Mouse (Mus musculus) inflammation-experienced regulatory T-cells, adult 6 months (primary cell): Measurements from ENCODE around the gene Riox2. TPM values are rescaled to one million over a fixed set of nuclear protein-coding genes. Genes with fewer than 3 reads are reported as not detected.

Experiments
- ATAC-seq: one replicate; pipeline ENCODE4 v1.8.0; 2017
- polyA plus RNA-seq, 3 experiments: library from polyadenylated mRNA; unstranded; fragments of 100-300 nt; shearing (Covaris generic); gene quantifications; one replicate each; pipeline ENCODE4 v1.2.1; 2017

The Riox2 gene
- polyA plus RNA-seq = 100 to 1,000 TPM in 2 of 3 experiments, 10 to 100 TPM in 1; 93.1 to 105 (median 101) TPM

DNA sequence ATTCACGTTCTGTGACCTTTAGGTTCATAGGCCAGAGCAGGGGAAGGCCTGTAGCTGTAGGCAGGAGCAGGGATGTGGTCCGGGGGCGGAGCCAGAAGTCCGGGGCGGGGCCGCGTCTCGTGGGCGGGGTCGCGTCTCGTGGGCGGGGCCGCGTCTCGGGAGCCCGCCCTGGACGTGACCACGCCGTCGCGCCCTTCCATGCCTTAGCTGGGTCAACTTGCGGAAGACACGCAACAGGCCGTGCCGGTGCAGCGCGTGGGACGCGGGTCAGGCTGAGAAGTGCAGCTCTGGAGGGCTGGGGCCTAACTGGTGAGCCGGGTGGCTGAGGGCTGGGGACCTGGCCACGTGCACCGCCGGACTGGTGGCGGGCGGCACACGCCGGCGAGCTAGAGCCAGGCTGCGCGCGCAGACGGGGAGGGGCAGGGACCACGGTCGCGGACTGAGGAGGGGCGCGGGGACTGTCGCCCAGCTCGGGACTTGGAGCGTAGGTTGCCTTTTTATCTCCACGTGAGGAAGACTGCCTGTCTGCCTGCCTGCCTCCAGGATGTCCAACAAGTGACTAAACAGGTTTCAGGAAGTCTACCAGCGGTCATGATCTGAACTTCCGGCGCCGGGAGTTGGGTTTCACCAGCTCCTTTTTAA, at the start of gene Riox2:
Gene Riox2, plus strand, starts transcription at position 139 of the 642 bp plus-strand sequence.
- peak; percentile 62 for ATAC-seq

GRCm38 (mm10) chr16:59427960-59428359, 43.6 kb upstream of the Riox2 start:
- ATAC-seq = no peak

- ATAC-seq = no peak
These were observed 38.4 kb upstream of the Riox2 start for GRCm38 (mm10) chr16:59433181-59433580.

- ATAC-seq = no peak
These were observed 26.6 kb upstream of the Riox2 start for GRCm38 (mm10) chr16:59444880-59445559.

GRCm38 (mm10) chr16:59448181-59448580, 23.4 kb upstream of the Riox2 start:
- no peak for ATAC-seq

DNA sequence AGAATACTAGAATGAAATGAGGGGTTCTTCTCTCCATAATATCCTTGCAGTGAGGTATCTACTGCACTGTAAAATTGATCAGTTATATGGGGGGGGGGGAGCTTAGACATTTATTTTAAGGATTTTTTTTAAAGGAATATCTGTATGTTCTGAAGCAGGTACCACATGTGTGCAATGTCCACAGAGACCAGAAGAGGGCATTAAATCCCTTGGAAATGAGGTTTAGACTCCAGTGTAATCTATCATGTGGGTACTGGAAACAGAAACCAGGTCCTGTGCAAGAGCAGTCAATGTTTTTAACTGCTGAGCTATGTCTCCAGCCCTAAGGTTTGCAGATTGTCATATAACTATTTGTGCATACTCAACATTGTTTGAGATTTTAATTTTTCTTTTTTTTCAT, 22.5 kb upstream of the Riox2 start:
- ATAC-seq = no peak

GRCm38 (mm10) chr16:59451813-59452212, 19.8 kb upstream of the Riox2 start:
- ATAC-seq = no peak

GRCm38 (mm10) chr16:59459259-59459861, 12.2 kb upstream of the Riox2 start:
- ATAC-seq = peak; percentile 88

DNA sequence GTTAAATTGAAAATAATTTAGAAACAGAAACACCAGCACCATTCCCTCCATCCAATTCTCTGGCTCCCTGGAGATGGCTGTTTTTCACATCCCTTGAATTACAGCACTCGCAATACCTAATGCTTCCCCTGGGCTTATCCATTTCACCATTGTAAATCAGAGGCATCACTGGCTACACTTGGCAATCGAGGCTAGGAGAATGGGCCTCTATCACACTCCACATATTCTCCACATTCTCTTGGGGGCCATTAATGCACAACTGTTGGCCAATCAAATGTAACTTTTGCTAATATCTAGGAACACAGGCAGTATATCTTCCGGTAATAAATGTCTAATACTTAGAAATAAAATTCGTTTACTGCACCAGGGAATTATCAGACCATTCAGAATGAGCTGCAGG, 8.0 kb upstream of the Riox2 start:
- ATAC-seq = no peak

- ATAC-seq = no peak
These were observed 7.6 kb upstream of the Riox2 start for GRCm38 (mm10) chr16:59463973-59464372.

GRCm38 (mm10) chr16:59469846-59470245, 1.7 kb upstream of the Riox2 start:
- ATAC-seq = peak; percentile 60

- no peak for ATAC-seq
These were observed 971 bp downstream of the Riox2 start for GRCm38 (mm10) chr16:59472546-59472945.

- peak; percentile 49 for ATAC-seq
These were observed 3.2 kb downstream of the Riox2 start for GRCm38 (mm10) chr16:59474788-59475187.

GRCm38 (mm10) chr16:59477955-59478354, 6.4 kb downstream of the Riox2 start:
- no peak for ATAC-seq

- ATAC-seq = no peak
These were observed 15.7 kb downstream of the Riox2 start for GRCm38 (mm10) chr16:59487239-59487638.

GRCm38 (mm10) chr16:59487975-59488548, 16.5 kb downstream of the Riox2 start:
- ATAC-seq = no peak

GRCm38 (mm10) chr16:59493199-59493598, 21.6 kb downstream of the Riox2 start:
- ATAC-seq = no peak

GRCm38 (mm10) chr16:59497947-59498346, 26.4 kb downstream of the Riox2 start:
- no peak for ATAC-seq

DNA sequence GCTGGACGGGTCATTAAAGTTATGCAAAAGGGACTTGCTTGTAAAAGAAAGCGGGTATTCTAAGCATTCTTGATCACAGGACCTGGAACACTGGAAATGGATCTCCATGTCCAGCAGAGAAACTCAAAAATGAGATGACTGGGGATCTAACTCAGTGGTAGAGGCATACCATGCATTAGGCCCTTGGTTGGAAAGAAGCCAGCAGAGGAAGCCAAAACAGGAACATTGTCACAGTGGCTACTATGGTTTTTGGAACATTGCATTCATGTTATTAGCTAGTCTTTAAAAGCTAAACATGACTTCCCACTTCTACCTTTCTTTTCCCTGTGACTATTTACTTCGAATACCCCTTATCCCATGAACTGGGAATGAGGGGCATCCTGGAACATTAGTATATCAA, 27.6 kb downstream of the Riox2 start:
- no peak for ATAC-seq

GRCm38 (mm10) chr16:59509830-59510229, 38.3 kb downstream of the Riox2 start:
- ATAC-seq = no peak

GRCm38 (mm10) chr16:59515169-59515568, 43.6 kb downstream of the Riox2 start:
- ATAC-seq = no peak

DNA sequence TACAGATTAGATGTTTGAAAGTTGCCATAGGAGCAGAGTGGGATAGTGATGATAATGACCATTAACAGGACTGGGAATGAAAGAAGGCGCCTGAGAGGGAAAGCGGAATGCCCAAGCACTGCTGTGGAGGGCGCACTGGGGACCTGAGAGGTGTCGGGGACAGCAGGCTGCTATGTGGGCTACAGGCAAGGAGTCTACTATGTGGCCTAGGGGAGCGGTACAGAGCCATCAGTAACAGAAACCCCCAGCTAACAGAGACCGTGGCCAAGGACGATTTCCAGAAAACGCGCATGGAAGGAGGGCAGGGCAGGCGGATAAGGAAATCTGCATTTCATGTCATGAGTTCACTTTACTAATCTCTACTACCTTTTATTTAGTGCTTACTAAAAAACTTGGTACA, 45.4 kb downstream of the Riox2 start:
- no peak for ATAC-seq

DNA sequence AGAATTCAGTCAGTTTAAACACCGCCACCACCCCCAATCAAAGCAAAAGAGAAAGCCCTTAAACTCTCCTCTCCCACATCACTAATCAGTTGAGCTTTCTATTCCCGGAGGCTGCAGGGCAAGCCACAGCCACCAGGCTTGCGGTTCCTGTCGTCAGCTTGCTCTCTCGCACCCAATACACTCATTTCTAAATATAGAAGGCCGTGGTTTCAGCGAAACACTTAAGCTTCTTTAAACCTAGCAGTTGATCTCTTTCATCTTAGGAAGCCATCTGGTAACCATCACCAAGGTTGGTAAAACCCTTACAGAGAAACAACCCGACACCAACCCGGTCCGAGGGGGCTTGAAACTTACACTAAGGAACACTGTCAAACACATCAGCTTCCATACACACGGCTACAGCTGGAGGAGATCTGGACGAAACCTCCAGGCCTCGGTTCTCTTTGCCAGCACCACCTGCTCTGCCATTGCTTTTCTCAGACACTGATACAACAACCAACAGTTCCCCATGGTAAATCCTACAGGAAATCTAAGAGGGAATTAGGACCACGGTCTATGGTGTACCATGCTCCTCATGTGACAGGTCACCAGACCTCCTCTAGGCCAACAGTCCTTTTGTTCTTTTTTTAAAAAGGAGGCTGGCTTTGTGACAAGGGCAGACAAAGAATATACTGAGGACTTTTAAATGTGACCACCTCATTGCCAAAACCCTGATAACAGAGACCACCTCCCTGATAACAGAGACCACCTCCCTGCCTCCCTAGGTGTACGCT, 46.1 kb downstream of the Riox2 start:
- peak; percentile 93 for ATAC-seq
